Mouse (Mus musculus) forebrain, embryonic 12.5 days (tissue): ENCODE measurements around the gene Acot11. TPM values are rescaled to one million over a fixed set of nuclear protein-coding genes. Genes with fewer than 3 reads are reported as not detected.
"Not testable (repeated sequence)": the region's sequence is repeated elsewhere in the genome, so short reads cannot be mapped to it uniquely, and the experiment has no call there.

ENCODE experiments used
- ATAC-seq: fragments of 200-750 bp; cut with Nextera tagmentation; 2 replicates; pipeline ENCODE4 v1.8.0; 2017; ENCODE audit warnings: moderate TSS enrichment; ENCODE audit not compliant: low FRiP score
- H3K27ac ChIP-seq: fragments of 300-500 bp; sonication (generic); 2 replicates; pipeline ENCODE4 v1.5.1; 2016; ENCODE audit warnings: mild to moderate bottlenecking
- H3K27me3 ChIP-seq: fragments of 300-500 bp; sonication (generic); 2 replicates; pipeline ENCODE4 v1.6.1; 2016; ENCODE audit warnings: mild to moderate bottlenecking
- H3K36me3 ChIP-seq: fragments of 300-500 bp; sonication (generic); replicated peaks from 2 replicates; pipeline ENCODE4 v1.6.1; 2016; ENCODE audit warnings: mild to moderate bottlenecking
- H3K4me1 ChIP-seq: fragments of 300-500 bp; sonication (generic); 2 replicates; pipeline ENCODE4 v1.6.1; 2016
- H3K4me2 ChIP-seq: fragments of 300-500 bp; sonication (generic); 2 replicates; pipeline ENCODE4 v1.6.1; 2016; ENCODE audit warnings: mild to moderate bottlenecking, moderate library complexity
- H3K4me3 ChIP-seq: fragments of 300-500 bp; sonication (generic); replicated peaks from 2 replicates; pipeline ENCODE4 v1.5.1; 2016; ENCODE audit warnings: mild to moderate bottlenecking
- H3K9ac ChIP-seq: fragments of 300-500 bp; sonication (generic); 2 replicates; pipeline ENCODE4 v1.6.1; 2016; ENCODE audit warnings: mild to moderate bottlenecking
- H3K9me3 ChIP-seq: fragments of 300-500 bp; sonication (generic); 2 replicates; pipeline ENCODE4 v1.6.1; 2016
- WGBS: fragments of 180-500 bp; shearing (Covaris S2); methylation state at CpG from one replicate; pipeline ENCODE4 v1.1.7; 2016; 5-methylcytosine and 5-hydroxymethylcytosine counted together
- polyA plus RNA-seq: library from polyadenylated mRNA; unstranded; fragments of >200 nt; fragmentation: Nextera tagmentation; extraction: Ambion mirVana; gene quantifications from 2 replicates; pipeline ENCODE4 v1.2.1, GENCODE M21; 2016

Acot11 gene
- polyA plus RNA-seq, 1 experiment from 2014 or later = 1.4 TPM

GRCm38 (mm10) chr4:106751726-106752125, 53.1 kb downstream of the Acot11 start:
- Histone ChIP-seq H3K9me3 (no peaks in the 10 kb centered on the region), H3K27me3 (no peaks in the 10 kb centered on the region), H3K36me3 (no peaks in the 10 kb centered on the region), H3K4me2 (no peak overlapping the region), H3K4me3 (no peak overlapping the region), H3K4me1 (peaks cover 18% of the 10 kb centered on the region), H3K9ac (no peak overlapping the region), H3K27ac (no peak overlapping the region)
- ATAC-seq = no peak
- 93% methylated on average over 6 of the region's 6 CpGs for WGBS

- peak; percentile 91 for ATAC-seq
- Histone ChIP-seq H3K36me3 (no peaks in the 10 kb centered on the region), H3K4me1 (peaks cover 18% of the 10 kb centered on the region), H3K4me3 (peak overlapping the region; percentile 18; the same call in 1 of the 2 replicates), H3K4me2 (peak overlapping the region; percentile 26), H3K27me3 (no peaks in the 10 kb centered on the region), H3K9ac (no peak overlapping the region), H3K27ac (no peak overlapping the region), H3K9me3 (no peaks in the 10 kb centered on the region)
- 2% methylated on average over 7 of the region's 7 CpGs for WGBS
Observed at GRCm38 (mm10) chr4:106749699-106750098, 55.1 kb downstream of the Acot11 start.

- peaks cover 18% of the 10 kb centered on the region for H3K4me1 ChIP-seq
- 0 out of 2 replicates have a peak, but pooled peaks cover 4% of the 10 kb centered on the region for H3K27me3 ChIP-seq
- WGBS = 81% methylated on average over 1 of the region's 1 CpGs
- no peaks in the 10 kb centered on the region for H3K9me3 ChIP-seq
- H3K36me3 ChIP-seq = no peaks in the 10 kb centered on the region
- no peak overlapping the region for H3K9ac ChIP-seq
- no peak overlapping the region for H3K4me2 ChIP-seq
- no peak overlapping the region for H3K4me3 ChIP-seq
- no peak overlapping the region for H3K27ac ChIP-seq
- ATAC-seq = peak; percentile 22; the same call in 1 of the 2 replicates
Observed at GRCm38 (mm10) chr4:106747001-106747580, 57.7 kb downstream of the Acot11 start.

GRCm38 (mm10) chr4:106745862-106746261, 58.9 kb downstream of the Acot11 start:
- Histone ChIP-seq H3K4me2 (no peak overlapping the region), H3K36me3 (no peaks in the 10 kb centered on the region), H3K4me3 (no peak overlapping the region), H3K9me3 (no peaks in the 10 kb centered on the region), H3K27me3 (0 out of 2 replicates have a peak, but pooled peaks cover 4% of the 10 kb centered on the region), H3K4me1 (peaks cover 18% of the 10 kb centered on the region), H3K9ac (no peak overlapping the region), H3K27ac (no peak overlapping the region)
- whole genome bisulfite sequencing = 85% methylated on average over 7 of the region's 7 CpGs
- no peak for ATAC-seq

GRCm38 (mm10) chr4:106737904-106738303, 66.9 kb downstream of the Acot11 start:
- Histone ChIP-seq H3K36me3 (no peaks in the 10 kb centered on the region), H3K4me3 (no peak overlapping the region), H3K27ac (no peak overlapping the region), H3K4me2 (no peak overlapping the region), H3K9ac (no peak overlapping the region), H3K27me3 (0 out of 2 replicates have a peak, but pooled peaks cover 3% of the 10 kb centered on the region), H3K9me3 (no peaks in the 10 kb centered on the region), H3K4me1 (no peaks in the 10 kb centered on the region)
- no peak for ATAC-seq
- 68% methylated on average over 3 of the region's 3 CpGs for WGBS

GRCm38 (mm10) chr4:106736884-106737283, 67.9 kb downstream of the Acot11 start:
- WGBS = 87% methylated on average over 1 of the region's 1 CpGs

GRCm38 (mm10) chr4:106733636-106734035, 71.2 kb downstream of the Acot11 start, which contains the start of gene Fam151a:
Fam151a (plus strand) TSS chr4:106733889.
- H3K27me3 ChIP-seq = no peaks in the 10 kb centered on the region
- WGBS = 65% methylated on average over 4 of the region's 4 CpGs
- H3K9ac ChIP-seq = no peak within 1 kb of the TSS
- no peak within 1 kb of the TSS for H3K4me3 ChIP-seq
- H3K4me1 ChIP-seq = no peaks in the 10 kb centered on the region
- H3K9me3 ChIP-seq = no peaks in the 10 kb centered on the region
- H3K27ac ChIP-seq = no peak within 1 kb of the TSS
- no peak for ATAC-seq
- H3K36me3 ChIP-seq = no peaks in the 10 kb centered on the region
- no peak within 1 kb of the TSS for H3K4me2 ChIP-seq

More at GRCm38 (mm10) chr4:106736884-106737283, 67.9 kb downstream of the Acot11 start:
- H3K4me1 ChIP-seq, ATAC-seq, H3K4me2 ChIP-seq, H3K9me3 ChIP-seq, H3K27ac ChIP-seq, H3K36me3 ChIP-seq, H3K27me3 ChIP-seq, H3K4me3 ChIP-seq, H3K9ac ChIP-seq: not testable (repeated sequence)

- no peaks in the 10 kb centered on the region for H3K27me3 ChIP-seq
- H3K4me3 ChIP-seq = no peak within 1 kb of the TSS
- no peak within 1 kb of the TSS for H3K27ac ChIP-seq
- H3K36me3 ChIP-seq = no peaks in the 10 kb centered on the region
- ATAC-seq = no peak
- no peak within 1 kb of the TSS for H3K4me2 ChIP-seq
- no peak within 1 kb of the TSS for H3K9ac ChIP-seq
- no peaks in the 10 kb centered on the region for H3K4me1 ChIP-seq
- no peaks in the 10 kb centered on the region for H3K9me3 ChIP-seq
- 81% methylated on average over 7 of the region's 7 CpGs for WGBS
Observed at GRCm38 (mm10) chr4:106730814-106731213, 74.0 kb downstream of the Acot11 start, which contains the start of gene Mroh7. Mroh7 (minus strand) TSS chr4:106730925.

GRCm38 (mm10) chr4:106720631-106721030, 84.2 kb downstream of the Acot11 start:
- H3K27me3 ChIP-seq = no peaks in the 10 kb centered on the region
- no peaks in the 10 kb centered on the region for H3K4me1 ChIP-seq
- no peaks in the 10 kb centered on the region for H3K9me3 ChIP-seq
- ATAC-seq = no peak
- H3K4me2 ChIP-seq = no peak overlapping the region
- no peak overlapping the region for H3K4me3 ChIP-seq
- no peaks in the 10 kb centered on the region for H3K36me3 ChIP-seq
- WGBS = 93% methylated on average over 4 of the region's 4 CpGs
- H3K9ac ChIP-seq = no peak overlapping the region
- no peak overlapping the region for H3K27ac ChIP-seq

- no peak for ATAC-seq
- Histone ChIP-seq H3K9me3 (no peaks in the 10 kb centered on the region), H3K4me2 (no peak overlapping the region), H3K4me3 (no peak overlapping the region), H3K27ac (no peak overlapping the region), H3K9ac (no peak overlapping the region), H3K4me1 (no peaks in the 10 kb centered on the region), H3K36me3 (no peaks in the 10 kb centered on the region), H3K27me3 (0 out of 2 replicates have a peak, but pooled peaks cover 5% of the 10 kb centered on the region)
- 88% methylated on average over 6 of the region's 6 CpGs for WGBS
Observed at GRCm38 (mm10) chr4:106713622-106714021, 91.2 kb downstream of the Acot11 start.

GRCm38 (mm10) chr4:106708408-106708807, 96.4 kb downstream of the Acot11 start:
- no peak overlapping the region for H3K27ac ChIP-seq
- no peak overlapping the region for H3K4me2 ChIP-seq
- no peak; the same call in 1 of the 2 replicates for ATAC-seq
- H3K36me3 ChIP-seq = no peaks in the 10 kb centered on the region
- H3K27me3 ChIP-seq = peaks cover 13% of the 10 kb centered on the region; the same call in 1 of the 2 replicates
- peaks cover 18% of the 10 kb centered on the region for H3K4me1 ChIP-seq
- H3K4me3 ChIP-seq = no peak overlapping the region
- H3K9ac ChIP-seq = no peak overlapping the region
- H3K9me3 ChIP-seq = no peaks in the 10 kb centered on the region
- 6% methylated on average over 8 of the region's 8 CpGs for WGBS

- H3K27me3 ChIP-seq = peaks cover 16% of the 10 kb centered on the region
- 53% methylated on average over 5 of the region's 5 CpGs for WGBS
- no peak overlapping the region for H3K9ac ChIP-seq
- 0 out of 2 replicates have a peak, but pooled peaks have one; percentile 23 for ATAC-seq
- peaks cover 18% of the 10 kb centered on the region for H3K4me1 ChIP-seq
- no peak overlapping the region for H3K4me3 ChIP-seq
- H3K4me2 ChIP-seq = no peak overlapping the region
- H3K36me3 ChIP-seq = no peaks in the 10 kb centered on the region
- no peak overlapping the region for H3K27ac ChIP-seq
- no peaks in the 10 kb centered on the region for H3K9me3 ChIP-seq
Observed at GRCm38 (mm10) chr4:106707957-106708356, 96.8 kb downstream of the Acot11 start.

- H3K4me3 ChIP-seq = no peak overlapping the region
- no peak for ATAC-seq
- peaks cover 26% of the 10 kb centered on the region for H3K4me1 ChIP-seq
- H3K9ac ChIP-seq = no peak overlapping the region
- peaks cover 19% of the 10 kb centered on the region for H3K27me3 ChIP-seq
- no peaks in the 10 kb centered on the region for H3K36me3 ChIP-seq
- 33% methylated on average over 8 of the region's 8 CpGs for WGBS
- peak overlapping the region; percentile 26 for H3K27ac ChIP-seq
- no peaks in the 10 kb centered on the region for H3K9me3 ChIP-seq
- no peak overlapping the region for H3K4me2 ChIP-seq
Observed at GRCm38 (mm10) chr4:106705096-106705665, 99.6 kb downstream of the Acot11 start.
